Mouse (Mus musculus) macrophage (primary cell): ENCODE data around the gene Nubp1. TPM values are rescaled to one million over a fixed set of nuclear protein-coding genes. Genes with fewer than 3 reads are reported as not detected.

Source experiments
- H3K27ac ChIP-seq: fragments of 350-480 bp; formaldehyde crosslinking; 2 replicates; pipeline ENCODE4 v1.9.0; 2021
- H3K36me3 ChIP-seq: fragments of 350-480 bp; formaldehyde crosslinking; 2 replicates; pipeline ENCODE4 v1.9.0; 2021; ENCODE audit errors: inconsistent target
- H3K4me3 ChIP-seq: fragments of 350-480 bp; formaldehyde crosslinking; 2 replicates; pipeline ENCODE4 v1.9.0; 2021; ENCODE audit errors: inconsistent target
- H3K79me2 ChIP-seq: fragments of 350-480 bp; formaldehyde crosslinking; 2 replicates; pipeline ENCODE4 v1.9.0; 2021; ENCODE audit errors: inconsistent target
- WGBS: methylation state at CpG from one replicate; pipeline ENCODE4 v1.1.7; 2026; ENCODE audit warnings: inconsistent platforms; ENCODE audit not compliant: missing documents; 5-methylcytosine and 5-hydroxymethylcytosine counted together
- polyA plus RNA-seq: library from polyadenylated mRNA; stranded (reverse); fragments of 250-400 nt; gene quantifications from 3 replicates; pipeline ENCODE4 v1.2.4, GENCODE M21; 2018; ENCODE audit warnings: inconsistent platforms
- total RNA-seq, 78 experiments: library from RNA; depleted of rRNA; stranded (reverse); fragments of 250-400 nt; gene quantifications; 1 replicate in 9 of 78; 2 replicates in 24 of 78; 3 replicates in 43 of 78; 4 replicates in 2 of 78; pipeline ENCODE4 v1.2.4; 2018; ENCODE audit warnings: inconsistent platforms in 56 of 78

Nubp1 gene
- total RNA-seq (2018; cell fraction: chromatin; rRNA removed), result 10 to 100 TPM; 13.0 to 59.2 (median 35.2) TPM
- 10 to 100 TPM; 17.3 to 30.6 (median 21.6) TPM for total RNA-seq (2018; cell fraction: cytosol; rRNA removed)
- 10 to 100 TPM; 14.7 to 39.2 (median 22.5) TPM for total RNA-seq (2018; cell fraction: nucleus; rRNA removed)
- polyA plus RNA-seq, result 10.3 to 36.7 TPM (median 20.2 TPM) in 3 replicates

- WGBS, result 4% methylated on average over 56 of the region's 56 CpGs
- peak within 1 kb of the TSS; percentile 59 for H3K4me3 ChIP-seq
- peak within 1 kb of the TSS; percentile 15; the same call in 1 of the 2 replicates for H3K27ac ChIP-seq
- H3K79me2 ChIP-seq, result peaks cover 13% of the 10 kb centered on the region
- H3K36me3 ChIP-seq, result peaks cover 20% of the 10 kb centered on the region
These were observed at the start of gene Nubp1 for GRCm38 (mm10) chr16:10411764-10412746. Gene Nubp1 (plus strand): TSS chr16:10411948.

- Histone ChIP-seq H3K27ac (no peak overlapping the region), H3K79me2 (no peaks in the 10 kb centered on the region), H3K4me3 (no peak overlapping the region), H3K36me3 (no peaks in the 10 kb centered on the region)
- WGBS, result 80% methylated on average over 1 of the region's 1 CpGs
These were observed 48.7 kb upstream of the Nubp1 start for GRCm38 (mm10) chr16:10363061-10363460.

GRCm38 (mm10) chr16:10365796-10366195 lies 46.0 kb upstream of the Nubp1 start:
- Histone ChIP-seq H3K36me3 (no peaks in the 10 kb centered on the region), H3K27ac (no peak overlapping the region), H3K4me3 (no peak overlapping the region), H3K79me2 (no peaks in the 10 kb centered on the region)
- 95% methylated on average over 4 of the region's 4 CpGs for WGBS

GRCm38 (mm10) chr16:10366240-10367217 lies 45.2 kb upstream of the Nubp1 start:
- H3K36me3 ChIP-seq, result no peaks in the 10 kb centered on the region
- no peak overlapping the region for H3K27ac ChIP-seq
- no peak overlapping the region for H3K4me3 ChIP-seq
- no peaks in the 10 kb centered on the region for H3K79me2 ChIP-seq
- WGBS, result 87% methylated on average over 11 of the region's 14 CpGs

- Histone ChIP-seq H3K36me3 (no peaks in the 10 kb centered on the region), H3K27ac (no peak overlapping the region), H3K4me3 (no peak overlapping the region), H3K79me2 (no peaks in the 10 kb centered on the region)
- WGBS, result 94% methylated on average over 3 of the region's 3 CpGs
These were observed 42.2 kb upstream of the Nubp1 start for GRCm38 (mm10) chr16:10369468-10369934.

- no peaks in the 10 kb centered on the region for H3K36me3 ChIP-seq
- H3K4me3 ChIP-seq, result no peak overlapping the region
- no peak overlapping the region for H3K27ac ChIP-seq
- no peaks in the 10 kb centered on the region for H3K79me2 ChIP-seq
- WGBS, result 100% methylated on average over 1 of the region's 1 CpGs
These were observed 41.8 kb upstream of the Nubp1 start for GRCm38 (mm10) chr16:10369996-10370395.

GRCm38 (mm10) chr16:10372372-10372771 lies 39.4 kb upstream of the Nubp1 start:
- 84% methylated on average over 4 of the region's 4 CpGs for WGBS
- Histone ChIP-seq H3K27ac (no peak overlapping the region), H3K36me3 (no peaks in the 10 kb centered on the region), H3K4me3 (no peak overlapping the region), H3K79me2 (no peaks in the 10 kb centered on the region)

- Histone ChIP-seq H3K36me3 (no peaks in the 10 kb centered on the region), H3K27ac (no peak overlapping the region), H3K4me3 (no peak overlapping the region), H3K79me2 (no peaks in the 10 kb centered on the region)
- 63% methylated on average over 13 of the region's 13 CpGs for WGBS
These were observed 37.3 kb upstream of the Nubp1 start for GRCm38 (mm10) chr16:10374254-10375011.

GRCm38 (mm10) chr16:10377286-10377685 lies 34.5 kb upstream of the Nubp1 start:
- Histone ChIP-seq H3K36me3 (no peaks in the 10 kb centered on the region), H3K27ac (no peak overlapping the region)
- no CpG with 5 or more reads among the region's 1 CpGs for WGBS

GRCm38 (mm10) chr16:10379531-10379930 lies 32.2 kb upstream of the Nubp1 start:
- no peaks in the 10 kb centered on the region for H3K79me2 ChIP-seq
- WGBS, result 77% methylated on average over 2 of the region's 2 CpGs
- no peaks in the 10 kb centered on the region for H3K36me3 ChIP-seq
- H3K27ac ChIP-seq, result no peak overlapping the region
- no peak overlapping the region for H3K4me3 ChIP-seq

More at GRCm38 (mm10) chr16:10377286-10377685, 34.5 kb upstream of the Nubp1 start:
- H3K79me2 ChIP-seq, result no peaks in the 10 kb centered on the region
- no peak overlapping the region for H3K4me3 ChIP-seq

GRCm38 (mm10) chr16:10384060-10384497 lies 27.7 kb upstream of the Nubp1 start:
- H3K79me2 ChIP-seq, result no peaks in the 10 kb centered on the region
- H3K4me3 ChIP-seq, result peak overlapping the region; percentile 7; the same call in 1 of the 2 replicates
- H3K27ac ChIP-seq, result no peak overlapping the region
- 13% methylated on average over 8 of the region's 8 CpGs for WGBS
- H3K36me3 ChIP-seq, result no peaks in the 10 kb centered on the region

- no peak overlapping the region for H3K27ac ChIP-seq
- H3K79me2 ChIP-seq, result no peaks in the 10 kb centered on the region
- 65% methylated on average over 3 of the region's 3 CpGs for WGBS
- H3K4me3 ChIP-seq, result peak overlapping the region; percentile 7; the same call in 1 of the 2 replicates
- H3K36me3 ChIP-seq, result no peaks in the 10 kb centered on the region
These were observed 27.2 kb upstream of the Nubp1 start for GRCm38 (mm10) chr16:10384544-10384943.

GRCm38 (mm10) chr16:10385261-10385660 lies 26.5 kb upstream of the Nubp1 start:
- WGBS, result 96% methylated on average over 12 of the region's 12 CpGs
- H3K36me3 ChIP-seq, result no peaks in the 10 kb centered on the region
- no peak overlapping the region for H3K27ac ChIP-seq
- no peak overlapping the region for H3K4me3 ChIP-seq
- no peaks in the 10 kb centered on the region for H3K79me2 ChIP-seq
